Mouse (Mus musculus) CH12.LX (cell line): ENCODE measurements around the gene Avp. TPM values are rescaled to one million over a fixed set of nuclear protein-coding genes. Genes with fewer than 3 reads are reported as not detected.

Experiments used
- DNase-seq: peaks from one replicate; pipeline ENCODE4 v3.0.0-alpha.2; 2013; ENCODE audit errors: extremely low read depth
- H3K27ac ChIP-seq: 2 replicates; pipeline ENCODE4 v1.5.1; 2012; ENCODE audit warnings: low read depth, mild to moderate bottlenecking, control low read depth, moderate library complexity; ENCODE audit not compliant: insufficient read depth
- H3K27me3 ChIP-seq: replicated peaks from 2 replicates; pipeline ENCODE3; 2012; ENCODE audit warnings: inconsistent platforms
- H3K36me3 ChIP-seq, 2 experiments: replicated peaks in 1 of 2; 2 replicates each; pipeline versions ENCODE3 to v1.6.1; 2012; ENCODE audit warnings: inconsistent platforms in 1 of 2, low read length in 1 of 2, mild to moderate bottlenecking in 1 of 2, mixed read lengths in 1 of 2, moderate library complexity in 1 of 2; ENCODE audit not compliant: control insufficient read depth in 1 of 2, insufficient read depth in 1 of 2
- H3K4me1 ChIP-seq, 2 experiments: 2 replicates each; pipeline ENCODE4 v1.6.1; 2012; ENCODE audit warnings: inconsistent platforms in 1 of 2, moderate library complexity in 1 of 2; ENCODE audit not compliant: insufficient read depth in 2 of 2, control insufficient read depth in 1 of 2
- H3K4me2 ChIP-seq: 2 replicates; pipeline ENCODE4 v1.6.1; 2012; ENCODE audit warnings: low read depth, mild to moderate bottlenecking, control low read depth; ENCODE audit not compliant: poor library complexity, insufficient read depth, severe bottlenecking
- H3K4me3 ChIP-seq, 3 experiments: fragments of 150-350 bp in 1 of 3; sonication (generic) in 1 of 3; replicated peaks in 1 of 3; 2 replicates each; pipeline versions ENCODE3 to v1.5.1; 2011 to 2012; ENCODE audit warnings: low read depth in 2 of 3, low read length in 2 of 3, mild to moderate bottlenecking in 2 of 3, moderate library complexity in 2 of 3, control low read depth in 1 of 3, improper control_type of control experiment in 1 of 3, inconsistent platforms in 1 of 3, mixed read lengths in 1 of 3; ENCODE audit not compliant: poor library complexity in 1 of 3
- H3K79me2 ChIP-seq: replicated peaks from 2 replicates; pipeline ENCODE4 v1.6.1; 2012; ENCODE audit warnings: mild to moderate bottlenecking, moderate library complexity; ENCODE audit not compliant: control insufficient read depth, poor library complexity, insufficient read depth, severe bottlenecking; ENCODE audit errors: extremely low read depth
- H3K9ac ChIP-seq: 2 replicates; pipeline ENCODE4 v1.6.1; 2012; ENCODE audit warnings: low read depth, mild to moderate bottlenecking, control low read depth, moderate library complexity; ENCODE audit not compliant: insufficient read depth
- H3K9me3 ChIP-seq: replicated peaks from 2 replicates; pipeline ENCODE3; 2012; ENCODE audit warnings: low read length, inconsistent platforms, mixed read lengths
- CHD1 ChIP-seq: IDR thresholded peaks from 2 replicates; pipeline ENCODE4 v1.6.1; 2012; ENCODE audit warnings: low read depth, low read length, improper control_type of control experiment, inconsistent platforms
- CHD2 ChIP-seq: IDR thresholded peaks from 2 replicates; pipeline ENCODE4 v1.6.1; 2011; ENCODE audit warnings: low read length, improper control_type of control experiment
- CTCF ChIP-seq, 2 experiments: IDR thresholded peaks in 1 of 2; conservative IDR thresholded peaks in 1 of 2; 2 replicates each; pipeline ENCODE4 v1.5.1; 2011 to 2012; ENCODE audit warnings: low read depth in 2 of 2, low read length in 2 of 2, improper control_type of control experiment in 1 of 2, inconsistent platforms in 1 of 2, mild to moderate bottlenecking in 1 of 2, moderate library complexity in 1 of 2
- E2F4 ChIP-seq: IDR thresholded peaks from 2 replicates; pipeline ENCODE4 v1.6.1; 2011; ENCODE audit warnings: low read depth, low read length, improper control_type of control experiment; ENCODE audit not compliant: insufficient replicate concordance
- ETS1 ChIP-seq: conservative IDR thresholded peaks from 2 replicates; pipeline ENCODE4 v1.6.1; 2012; ENCODE audit warnings: low read depth, mild to moderate bottlenecking, inconsistent platforms, low read length, improper control_type of control experiment, moderate library complexity
- JUND ChIP-seq: conservative IDR thresholded peaks from 2 replicates; pipeline ENCODE4 v1.6.1; 2011; ENCODE audit warnings: low read depth, low read length, improper control_type of control experiment
- KAT2A ChIP-seq: IDR thresholded peaks from 2 replicates; pipeline ENCODE4 v1.6.1; 2012; ENCODE audit warnings: low read length, improper control_type of control experiment, inconsistent platforms; ENCODE audit not compliant: insufficient replicate concordance
- MAFK ChIP-seq: IDR thresholded peaks from 2 replicates; pipeline ENCODE4 v1.6.1; 2011; ENCODE audit warnings: low read length, improper control_type of control experiment; ENCODE audit not compliant: insufficient replicate concordance
- MAX ChIP-seq: IDR thresholded peaks from 2 replicates; pipeline ENCODE4 v1.6.1; 2011; ENCODE audit warnings: low read length, improper control_type of control experiment
- MEF2A ChIP-seq: IDR thresholded peaks from 2 replicates; pipeline ENCODE4 v1.6.1; 2014; ENCODE audit warnings: low read depth, mild to moderate bottlenecking, inconsistent platforms, low read length, improper control_type of control experiment, borderline replicate concordance
- MXI1 ChIP-seq: IDR thresholded peaks from 2 replicates; pipeline ENCODE4 v1.6.1; 2011; ENCODE audit warnings: mild to moderate bottlenecking, low read depth, low read length, improper control_type of control experiment
- MYC ChIP-seq: IDR thresholded peaks from 2 replicates; pipeline ENCODE4 v1.6.1; 2011; ENCODE audit warnings: low read depth, mild to moderate bottlenecking, improper control_type of control experiment, low read length
- NELFE ChIP-seq: IDR thresholded peaks from 2 replicates; pipeline ENCODE4 v1.6.1; 2011; ENCODE audit warnings: low read depth, low read length, improper control_type of control experiment
- POLR2AphosphoS2 ChIP-seq: IDR thresholded peaks from 2 replicates; pipeline ENCODE4 v1.6.1; 2011; ENCODE audit warnings: low read depth, low read length, improper control_type of control experiment
- RAD21 ChIP-seq: IDR thresholded peaks from 2 replicates; pipeline ENCODE4 v1.6.1; 2011; ENCODE audit warnings: low read depth, mild to moderate bottlenecking, low read length, improper control_type of control experiment, moderate library complexity
- RCOR1 ChIP-seq: conservative IDR thresholded peaks from 2 replicates; pipeline ENCODE4 v1.6.1; 2012; ENCODE audit warnings: low read depth, mild to moderate bottlenecking, inconsistent platforms, low read length, improper control_type of control experiment
- SIN3A ChIP-seq: IDR thresholded peaks from 2 replicates; pipeline ENCODE4 v1.6.1; 2012; ENCODE audit warnings: low read length, improper control_type of control experiment, inconsistent platforms
- SMC3 ChIP-seq: IDR thresholded peaks from 2 replicates; pipeline ENCODE4 v1.6.1; 2011; ENCODE audit warnings: low read depth, low read length, improper control_type of control experiment
- TBP ChIP-seq: conservative IDR thresholded peaks from 2 replicates; pipeline ENCODE4 v1.6.1; 2011; ENCODE audit warnings: low read depth, low read length, improper control_type of control experiment
- USF1 ChIP-seq: IDR thresholded peaks from 2 replicates; pipeline ENCODE4 v1.6.1; 2014; ENCODE audit warnings: low read depth, mild to moderate bottlenecking, inconsistent platforms, low read length, improper control_type of control experiment
- USF2 ChIP-seq: conservative IDR thresholded peaks from 2 replicates; pipeline ENCODE4 v1.6.1; 2011; ENCODE audit warnings: low read depth, low read length, improper control_type of control experiment
- ZKSCAN1 ChIP-seq: IDR thresholded peaks from 2 replicates; pipeline ENCODE4 v1.6.1; 2012; ENCODE audit warnings: low read depth, inconsistent platforms, low read length, improper control_type of control experiment, borderline replicate concordance
- ZNF384 ChIP-seq: IDR thresholded peaks from 2 replicates; pipeline ENCODE4 v1.6.1; 2012; ENCODE audit warnings: low read depth, low read length, improper control_type of control experiment, inconsistent platforms
- dilution Hi-C: fragments of 300-500 bp; cut with MboI; formaldehyde crosslinking; loops from 2 replicates; pipeline ENCODE4 v1.14.3; 2020; ENCODE audit warnings: low sequenced_read_pairs; ENCODE audit not compliant: extremely low pct_unique_long_range_greater_than_20kb, extremely low pct_ligation_motif_present
- in situ Hi-C: fragments of 300-500 bp; cut with MboI; formaldehyde crosslinking; loops from 3 replicates; pipeline ENCODE4 v1.14.3; 2019; ENCODE audit warnings: low sequenced_read_pairs, low pct_ligation_motif_present, low pct_unique_long_range_greater_than_20kb, mixed read lengths
- polyA plus RNA-seq: library from polyadenylated mRNA; unstranded; fragments of >175 nt; gene quantifications from 2 replicates; pipeline ENCODE4 v1.2.1, GENCODE M21; 2012; ENCODE audit warnings: low read depth; ENCODE audit not compliant: insufficient read length
- total RNA-seq, 2 experiments: library from RNA; depleted of rRNA; stranded (reverse); fragments of 300-350 nt in 1 of 2; fragments of >200 nt in 1 of 2; gene quantifications; 2 replicates each; pipeline ENCODE4 v1.2.3; 2012 to 2014

The Avp gene
- total and polyA plus RNA-seq, 3 experiments: not detected

DNA sequence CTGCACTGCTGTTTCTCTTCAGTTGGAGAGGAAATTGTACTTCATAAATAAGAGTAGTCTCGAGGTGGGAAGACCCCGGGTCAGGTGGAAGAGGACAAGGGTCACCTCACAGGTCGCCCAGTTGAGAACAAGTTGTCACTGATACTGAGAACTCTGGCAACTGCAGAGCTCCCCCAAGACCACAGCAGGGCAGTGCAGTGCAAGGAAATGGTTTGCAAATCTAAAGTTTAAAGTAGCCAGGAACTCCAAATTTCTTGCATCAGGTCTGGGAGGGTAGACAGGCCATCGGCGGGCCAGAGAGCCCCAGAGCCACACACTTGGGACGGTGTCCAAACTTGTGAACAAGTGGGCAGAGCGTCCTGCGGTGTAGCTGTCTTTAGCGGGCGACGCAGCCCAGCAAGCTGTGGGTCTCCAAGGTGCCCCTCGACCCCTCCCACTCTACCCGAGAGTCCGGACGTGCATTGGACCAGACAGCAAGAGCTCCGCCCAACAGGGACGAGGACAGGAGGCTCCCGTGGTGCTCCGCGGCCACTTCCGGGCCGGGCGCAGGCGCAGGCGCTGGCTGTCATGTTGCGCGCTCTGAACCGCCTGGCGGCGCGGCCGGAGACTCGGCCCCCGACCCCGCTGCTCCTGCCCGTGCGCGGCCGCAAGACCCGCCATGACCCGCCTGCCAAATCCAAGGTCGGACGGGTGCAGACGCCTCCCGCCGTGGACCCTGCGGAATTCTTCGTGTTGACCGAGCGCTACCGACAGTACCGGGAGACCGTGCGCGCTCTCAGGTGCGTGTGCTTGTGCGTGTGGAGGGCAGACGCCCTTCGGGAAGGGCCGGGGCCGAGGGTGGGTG, 18.9 kb downstream of the Avp start, which contains the start of gene Mrps26 (continued):
- no peak for TF ChIP-seq ZKSCAN1
- peak; percentile 47 for TF ChIP-seq SMC3
- peak; percentile 67; the same call in 1 of the 2 replicates for TF ChIP-seq KAT2A
- TF ChIP-seq RAD21: peak; percentile 50
- TF ChIP-seq MEF2A: 0 out of 2 replicates have a peak, but pooled peaks have one; percentile 9
- TF ChIP-seq USF2: no peak
- peak; percentile 81 for TF ChIP-seq TBP

DNA sequence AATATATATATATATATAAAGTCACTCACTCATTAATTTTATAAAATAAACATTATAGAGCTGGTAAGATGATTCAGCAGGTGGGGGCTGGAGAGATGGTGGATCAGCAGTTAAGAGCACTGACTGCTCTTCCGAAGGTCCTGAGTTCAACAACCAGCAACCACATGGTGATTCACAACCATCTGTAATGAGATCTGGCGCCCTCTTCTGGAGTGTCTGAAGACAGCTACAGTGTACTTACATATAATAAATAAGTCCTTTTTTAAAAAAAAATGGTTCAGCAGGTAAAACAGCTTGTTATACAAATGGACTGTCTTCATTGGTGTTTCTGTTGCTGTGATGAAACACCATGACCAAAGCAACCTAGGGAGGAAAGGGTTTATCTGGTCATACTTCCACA, 24.3 kb downstream of the Avp start:
- Histone ChIP-seq H3K36me3 (peaks cover 15 to 60% of the 10 kb centered on the region in 2 experiments), H3K9ac (no peak overlapping the region), H3K4me1 (peaks cover 0 to 21% of the 10 kb centered on the region in 2 experiments; a peak in 2 of 4 replicates), H3K27me3 (no peaks in the 10 kb centered on the region), H3K4me3 (no peak overlapping the region), H3K79me2 (no peaks in the 10 kb centered on the region), H3K4me2 (no peak overlapping the region), H3K9me3 (no peaks in the 10 kb centered on the region), H3K27ac (no peak overlapping the region)
- dilution Hi-C loops (no loop called here), in situ Hi-C loops (loop anchor here (10.0 to 25.0 kb wide), 2 partner anchors 113 to 271 kb away; partner anchors contain the start of genes Ebf4 and Idh3b)
- TF ChIP-seq CHD2 (no peak), POLR2AphosphoS2 (no peak), SIN3A (no peak), CTCF (conservative IDR thresholded peaks at IDR 0.05 in 1 of 2, IDR thresholded peaks at IDR 0.05 in 1 of 2; ENCODE audit: low read depth in 2 of 2, low read length in 2 of 2) (peak in 1 of 2 experiments; percentile 48; a peak in 2 of 4 replicates), RCOR1 (no peak), NELFE (no peak), ZNF384 (0 out of 2 replicates have a peak, but pooled peaks have one; percentile 34), ETS1 (no peak), E2F4 (no peak), MXI1 (no peak), RAD21 (peak; percentile 42), USF2 (no peak), MAX (no peak), MYC (0 out of 2 replicates have a peak, but pooled peaks have one; percentile 66), USF1 (no peak), JUND (no peak), MAFK (no peak), CHD1 (no peak), ZKSCAN1 (no peak), KAT2A (no peak), SMC3 (peak; percentile 31)
- DNase-seq: peak; percentile 11
